Mouse (Mus musculus): ENCODE measurements around the gene Spp1. TPM values are rescaled to one million over a fixed set of nuclear protein-coding genes. Genes with fewer than 3 reads are reported as not detected.

The Spp1 gene
- polyA plus RNA-seq, 1 experiment from 2014 or later = 17.0 TPM

Other genes with a start within 250 kb of the Spp1 start
- gene Dmp1, start 232.5 kb upstream of the Spp1 start, polyA plus RNA-seq (2014; fragmentation: Nextera tagmentation; extraction: Ambion mirVana) = 0.36 and 0.54 TPM in 2 replicates
- gene Ibsp, start 135.9 kb upstream of the Spp1 start, polyA plus RNA-seq (2014; fragmentation: Nextera tagmentation; extraction: Ambion mirVana) = 0.41 and 0.82 TPM in 2 replicates
- not detected in 2 replicates for gene Mepe, start 109.8 kb upstream of the Spp1 start, polyA plus RNA-seq (2014; fragmentation: Nextera tagmentation; extraction: Ambion mirVana)
- 6.3 and 7.3 TPM in 2 replicates for gene Pkd2, start 24.3 kb downstream of the Spp1 start, polyA plus RNA-seq (2014; fragmentation: Nextera tagmentation; extraction: Ambion mirVana)
- 9.6 and 10.6 TPM in 2 replicates for gene BC005561, start 73.2 kb downstream of the Spp1 start, polyA plus RNA-seq (2014; fragmentation: Nextera tagmentation; extraction: Ambion mirVana)

Data from forebrain, embryonic 14.5 days (tissue).